Mouse (Mus musculus) neural tube, embryonic 14.5 days (tissue): ENCODE data around the gene Hspa1a. TPM values are rescaled to one million over a fixed set of nuclear protein-coding genes. Genes with fewer than 3 reads are reported as not detected.
"Not testable (repeated sequence)": the region's sequence is repeated elsewhere in the genome, so short reads cannot be mapped to it uniquely, and the experiment has no call there.

Source experiments
- ATAC-seq: fragments of 200-750 bp; cut with Nextera tagmentation; 2 replicates; pipeline ENCODE4 v1.8.0; 2017; ENCODE audit warnings: low read depth, mild to moderate bottlenecking, moderate TSS enrichment, moderate library complexity
- H3K27ac ChIP-seq: fragments of 300-500 bp; sonication (generic); 2 replicates; pipeline ENCODE4 v1.5.1; 2014; ENCODE audit warnings: low read depth, mild to moderate bottlenecking, control low read depth, low read length, moderate library complexity, mixed read lengths
- H3K27me3 ChIP-seq: fragments of 300-500 bp; sonication (generic); 2 replicates; pipeline ENCODE4 v1.6.1; 2014; ENCODE audit warnings: low read length; ENCODE audit not compliant: control insufficient read depth, insufficient read depth
- H3K36me3 ChIP-seq: fragments of 300-500 bp; sonication (generic); 2 replicates; pipeline ENCODE4 v1.6.1; 2014; ENCODE audit warnings: low read length, mixed read lengths; ENCODE audit not compliant: control insufficient read depth, insufficient read depth
- H3K4me1 ChIP-seq: fragments of 300-500 bp; sonication (generic); 2 replicates; pipeline ENCODE4 v1.6.1; 2014; ENCODE audit warnings: low read length; ENCODE audit not compliant: control insufficient read depth, insufficient read depth
- H3K4me2 ChIP-seq: fragments of 300-500 bp; sonication (generic); 2 replicates; pipeline ENCODE4 v1.6.1; 2014; ENCODE audit warnings: mild to moderate bottlenecking, low read depth, low read length, control low read depth
- H3K4me3 ChIP-seq: fragments of 300-500 bp; sonication (generic); 2 replicates; pipeline ENCODE4 v1.5.1; 2014; ENCODE audit warnings: low read depth, low read length, control low read depth, mixed read lengths
- H3K9ac ChIP-seq: fragments of 300-500 bp; sonication (generic); replicated peaks from 2 replicates; pipeline ENCODE4 v1.6.1; 2014; ENCODE audit warnings: low read depth, mild to moderate bottlenecking, control low read depth, low read length, mixed read lengths
- H3K9me3 ChIP-seq: fragments of 300-500 bp; sonication (generic); 2 replicates; pipeline ENCODE4 v1.6.1; 2016; ENCODE audit warnings: low read length; ENCODE audit not compliant: control insufficient read depth
- WGBS: fragments of 180-500 bp; shearing (Covaris S2); extraction: QIAGEN DNeasy Blood & Tissue Kit; methylation state at CpG from one replicate; pipeline ENCODE4 v1.1.7; 2014; 5-methylcytosine and 5-hydroxymethylcytosine counted together
- polyA plus RNA-seq: library from polyadenylated mRNA; unstranded; fragments of >200 nt; fragmentation: Nextera tagmentation; extraction: Ambion mirVana; gene quantifications from 2 replicates; pipeline ENCODE4 v1.2.1, GENCODE M21; 2014

Gene Hspa1a
- polyA plus RNA-seq, 1 experiment from 2014 or later = 7.6 TPM

GRCm38 (mm10) chr17:35015296-35015695 lies 43.3 kb upstream of the Hspa1a start:
- Histone ChIP-seq H3K27ac (no peak overlapping the region), H3K9ac (no peak overlapping the region), H3K27me3 (no peaks in the 10 kb centered on the region), H3K4me1 (no peaks in the 10 kb centered on the region), H3K4me3 (no peak overlapping the region), H3K4me2 (no peak overlapping the region), H3K36me3 (peaks cover 60% of the 10 kb centered on the region), H3K9me3 (no peaks in the 10 kb centered on the region)
- ATAC-seq = no peak
- 95% methylated on average over 16 of the region's 16 CpGs for WGBS

- 96% methylated on average over 6 of the region's 6 CpGs for WGBS
- Histone ChIP-seq H3K4me2 (no peak overlapping the region), H3K4me3 (no peak overlapping the region), H3K36me3 (peaks cover 65% of the 10 kb centered on the region), H3K27me3 (no peaks in the 10 kb centered on the region), H3K4me1 (no peaks in the 10 kb centered on the region), H3K27ac (no peak overlapping the region), H3K9me3 (no peaks in the 10 kb centered on the region), H3K9ac (no peak overlapping the region)
- ATAC-seq = no peak
Observed at GRCm38 (mm10) chr17:35013221-35013620, 41.3 kb upstream of the Hspa1a start.

GRCm38 (mm10) chr17:35012430-35012829 lies 40.5 kb upstream of the Hspa1a start:
- no peaks in the 10 kb centered on the region for H3K9me3 ChIP-seq
- H3K9ac ChIP-seq = no peak overlapping the region
- H3K4me2 ChIP-seq = no peak overlapping the region
- H3K27ac ChIP-seq = no peak overlapping the region
- H3K4me1 ChIP-seq = no peaks in the 10 kb centered on the region
- H3K36me3 ChIP-seq = peaks cover 70% of the 10 kb centered on the region
- ATAC-seq = no peak
- no peak overlapping the region for H3K4me3 ChIP-seq
- 88% methylated on average over 13 of the region's 13 CpGs for WGBS
- no peaks in the 10 kb centered on the region for H3K27me3 ChIP-seq

- Histone ChIP-seq H3K4me1 (no peaks in the 10 kb centered on the region), H3K4me2 (no peak overlapping the region), H3K27me3 (no peaks in the 10 kb centered on the region), H3K36me3 (peaks cover 71% of the 10 kb centered on the region), H3K4me3 (no peak overlapping the region), H3K27ac (no peak overlapping the region), H3K9ac (no peak overlapping the region), H3K9me3 (no peaks in the 10 kb centered on the region)
- 95% methylated on average over 8 of the region's 8 CpGs for WGBS
- ATAC-seq = no peak
Observed at GRCm38 (mm10) chr17:35011440-35011839, 39.5 kb upstream of the Hspa1a start.

- Histone ChIP-seq H3K27ac (no peak overlapping the region), H3K9ac (no peak overlapping the region), H3K4me3 (no peak overlapping the region), H3K36me3 (peaks cover 67% of the 10 kb centered on the region), H3K4me2 (no peak overlapping the region), H3K9me3 (no peaks in the 10 kb centered on the region), H3K4me1 (no peaks in the 10 kb centered on the region), H3K27me3 (no peaks in the 10 kb centered on the region)
- no peak for ATAC-seq
- 86% methylated on average over 7 of the region's 7 CpGs for WGBS
Observed at GRCm38 (mm10) chr17:35009586-35009985, 37.6 kb upstream of the Hspa1a start.

GRCm38 (mm10) chr17:35007387-35007991 lies 35.5 kb upstream of the Hspa1a start:
- WGBS = 97% methylated on average over 7 of the region's 7 CpGs
- no peak overlapping the region for H3K27ac ChIP-seq
- H3K9me3 ChIP-seq = no peaks in the 10 kb centered on the region
- no peak for ATAC-seq
- peaks cover 46% of the 10 kb centered on the region for H3K36me3 ChIP-seq
- peaks cover 8% of the 10 kb centered on the region for H3K4me1 ChIP-seq
- no peak overlapping the region for H3K9ac ChIP-seq
- no peak overlapping the region for H3K4me2 ChIP-seq
- H3K4me3 ChIP-seq = no peak overlapping the region
- H3K27me3 ChIP-seq = no peaks in the 10 kb centered on the region

GRCm38 (mm10) chr17:35005902-35006301 lies 33.9 kb upstream of the Hspa1a start:
- peaks cover 31% of the 10 kb centered on the region for H3K36me3 ChIP-seq
- peaks cover 17% of the 10 kb centered on the region for H3K4me1 ChIP-seq
- H3K4me2 ChIP-seq, H3K9ac ChIP-seq, H3K27me3 ChIP-seq, ATAC-seq, H3K4me3 ChIP-seq, H3K27ac ChIP-seq, H3K9me3 ChIP-seq: not testable (repeated sequence)
- 98% methylated on average over 4 of the region's 5 CpGs for WGBS

- H3K4me2 ChIP-seq = no peak overlapping the region
- H3K27ac ChIP-seq = no peak overlapping the region
- 90% methylated on average over 10 of the region's 10 CpGs for WGBS
- H3K27me3 ChIP-seq = no peaks in the 10 kb centered on the region
- H3K9ac ChIP-seq = no peak overlapping the region
- H3K9me3 ChIP-seq = no peaks in the 10 kb centered on the region
- peaks cover 24% of the 10 kb centered on the region for H3K36me3 ChIP-seq
- peaks cover 17% of the 10 kb centered on the region for H3K4me1 ChIP-seq
- ATAC-seq = no peak
- no peak overlapping the region for H3K4me3 ChIP-seq
Observed at GRCm38 (mm10) chr17:35005158-35005557, 33.2 kb upstream of the Hspa1a start.

GRCm38 (mm10) chr17:35004075-35004717 lies 32.2 kb upstream of the Hspa1a start:
- Histone ChIP-seq H3K4me3 (no peak overlapping the region), H3K9me3 (no peaks in the 10 kb centered on the region), H3K4me1 (peaks cover 17% of the 10 kb centered on the region), H3K9ac (no peak overlapping the region), H3K27ac (no peak overlapping the region), H3K36me3 (peaks cover 20% of the 10 kb centered on the region; the same call in 1 of the 2 replicates), H3K27me3 (no peaks in the 10 kb centered on the region), H3K4me2 (no peak overlapping the region)
- WGBS = 97% methylated on average over 17 of the region's 17 CpGs
- no peak for ATAC-seq
